Mouse (Mus musculus): ENCODE measurements around the gene Crhr1.

Crhr1 gene

DNA sequence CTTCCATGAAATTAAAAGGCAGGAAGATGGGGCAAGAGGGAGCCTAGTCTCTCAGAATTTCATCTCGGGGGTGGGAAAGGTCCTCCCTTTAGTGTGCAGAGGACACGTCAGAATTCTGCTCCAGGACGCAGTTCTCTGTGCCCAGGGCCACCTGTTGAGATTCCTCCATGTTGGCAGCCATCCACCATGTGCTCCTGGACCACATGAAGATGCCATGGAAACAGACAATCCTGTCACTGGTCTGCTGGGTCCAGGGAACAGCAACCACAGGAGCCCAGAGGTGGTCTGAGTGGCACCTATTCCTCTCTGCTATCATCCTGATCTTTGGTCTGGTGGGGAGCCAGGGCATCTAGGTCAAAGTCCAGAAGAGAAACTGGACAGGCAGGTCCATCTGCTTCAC is 6.3 kb downstream of the Crhr1 start:
- DNase-seq (ENCODE audit: low read depth, low spot score): no peak

- DNase-seq (ENCODE audit: low read depth, low spot score): no peak
Measured at GRCm38 (mm10) chr11:104144930-104145329, 12.3 kb downstream of the Crhr1 start.

DNA sequence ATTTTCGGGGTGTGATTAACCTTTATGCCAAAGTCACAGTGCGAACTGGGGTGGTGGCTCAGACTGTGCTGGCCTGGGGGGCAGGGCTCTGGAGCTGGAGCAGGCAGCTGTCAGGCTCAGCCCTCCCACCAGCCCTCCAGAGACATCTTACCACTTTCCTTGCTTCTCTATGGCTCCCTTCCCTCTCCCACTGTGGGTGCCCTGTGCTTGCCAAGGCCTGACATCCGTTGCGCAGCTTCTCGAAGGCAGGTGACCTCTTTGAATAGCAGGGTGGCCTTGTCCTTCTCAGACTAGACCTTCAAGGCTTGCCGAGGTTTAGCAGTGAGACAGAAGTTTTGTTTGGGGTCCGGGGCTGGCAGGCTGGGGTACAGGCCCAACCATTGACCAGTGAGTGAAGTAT is 16.1 kb downstream of the Crhr1 start:
- no peak for DNase-seq (ENCODE audit: low read depth, low spot score)

DNA sequence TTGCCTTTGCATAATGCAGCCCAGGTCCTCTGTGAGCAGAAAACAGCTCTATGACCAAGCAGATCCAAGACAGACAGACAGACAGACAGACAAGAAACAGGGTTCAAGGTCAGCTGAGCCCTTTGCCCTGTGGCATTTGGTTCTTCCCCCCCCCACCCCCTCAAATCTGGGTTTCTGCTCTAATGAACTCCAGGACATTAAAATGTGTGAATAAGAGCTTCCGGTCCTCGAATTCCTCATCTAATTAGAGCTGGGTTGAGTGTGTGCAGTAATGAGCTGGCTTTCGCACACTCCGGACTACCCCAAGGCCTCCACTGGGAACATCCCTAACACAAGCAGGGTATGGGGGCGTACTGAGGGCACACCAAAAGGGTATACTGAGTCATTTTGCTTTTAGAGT is 18.3 kb downstream of the Crhr1 start:
- DNase-seq (ENCODE audit: low read depth, low spot score): no peak

DNA sequence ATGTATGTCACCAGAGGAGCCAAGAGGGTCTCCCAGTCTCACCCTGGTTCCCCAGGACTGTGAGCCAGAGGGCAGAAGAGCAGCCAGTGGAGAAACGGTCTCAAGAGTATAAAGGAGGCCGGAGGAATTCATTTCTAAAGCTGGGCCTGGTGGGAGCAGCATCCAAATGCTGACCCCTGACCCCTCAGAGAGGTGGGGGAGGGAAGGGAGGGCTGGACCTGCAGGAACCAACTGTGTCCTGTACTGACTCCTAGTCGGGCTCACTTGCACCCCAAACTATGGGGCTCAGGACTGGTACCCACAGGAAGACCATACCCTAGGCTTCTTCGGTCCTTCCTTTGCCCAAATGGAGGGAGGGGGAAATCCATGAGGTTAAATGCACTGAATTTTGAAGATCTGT is 21.7 kb downstream of the Crhr1 start:
- no peak for DNase-seq (ENCODE audit: low read depth, low spot score)

DNA sequence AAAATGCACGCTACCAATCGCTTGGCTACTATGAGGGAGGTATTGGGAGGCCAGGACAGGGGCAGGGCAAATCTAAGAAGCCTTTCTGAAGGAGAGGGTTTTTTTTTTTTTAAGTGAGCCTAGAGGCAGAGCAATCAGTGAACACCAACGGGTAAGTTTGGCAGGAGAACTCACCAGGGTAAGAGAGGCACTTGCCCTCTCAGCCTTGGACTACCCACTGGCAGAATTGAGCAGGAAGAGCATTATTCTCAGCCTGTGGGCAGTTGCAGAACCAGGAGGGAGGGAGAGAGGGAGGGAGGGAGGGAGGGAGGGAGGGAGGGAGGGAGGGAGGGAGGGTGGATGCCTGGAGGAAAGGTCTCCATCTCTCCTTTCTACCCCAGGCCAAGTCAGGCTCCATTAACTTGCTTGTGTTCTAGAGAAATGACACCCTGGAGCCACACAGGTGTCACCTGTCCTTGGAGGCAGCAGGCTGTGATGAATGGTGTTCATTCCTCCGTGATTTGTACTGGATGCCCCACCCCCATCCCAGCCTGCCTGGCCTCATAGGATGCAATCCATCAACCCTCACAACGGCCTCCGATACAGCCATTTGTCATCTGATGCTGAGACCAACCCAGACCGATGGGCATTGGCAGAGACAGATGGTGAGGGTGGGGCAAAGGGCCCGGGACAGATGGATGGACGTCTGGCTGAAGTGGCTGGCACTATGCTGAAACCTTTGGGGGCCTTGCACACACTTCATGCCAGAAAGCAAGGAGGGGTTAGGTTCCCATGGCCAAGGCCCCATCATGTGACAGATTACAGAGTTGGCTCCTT is 22.4 kb downstream of the Crhr1 start:
- no peak for DNase-seq (ENCODE audit: low read depth, low spot score)

DNA sequence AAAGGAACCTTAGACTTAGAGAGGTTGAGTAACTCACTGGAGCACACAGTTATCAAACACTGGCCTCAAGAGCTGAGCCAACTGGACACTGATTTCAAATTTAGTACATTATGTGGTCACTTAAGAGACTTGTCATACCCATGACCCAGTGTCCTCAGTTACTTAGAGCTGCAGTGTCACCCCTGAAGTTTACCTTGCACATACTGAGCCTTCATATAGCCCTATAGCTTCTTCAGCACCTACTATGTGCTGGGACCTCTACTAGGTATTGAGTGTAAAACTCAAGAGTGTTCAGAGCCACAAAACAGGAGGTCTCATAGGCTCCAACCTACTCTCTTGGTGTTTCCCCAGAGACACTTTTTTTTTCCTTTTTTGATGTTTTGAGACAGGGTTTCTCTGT is 23.2 kb downstream of the Crhr1 start:
- DNase-seq (ENCODE audit: low read depth, low spot score): no peak

- DNase-seq (ENCODE audit: low read depth, low spot score): no peak
Measured at GRCm38 (mm10) chr11:104156391-104156790, 23.7 kb downstream of the Crhr1 start.

DNA sequence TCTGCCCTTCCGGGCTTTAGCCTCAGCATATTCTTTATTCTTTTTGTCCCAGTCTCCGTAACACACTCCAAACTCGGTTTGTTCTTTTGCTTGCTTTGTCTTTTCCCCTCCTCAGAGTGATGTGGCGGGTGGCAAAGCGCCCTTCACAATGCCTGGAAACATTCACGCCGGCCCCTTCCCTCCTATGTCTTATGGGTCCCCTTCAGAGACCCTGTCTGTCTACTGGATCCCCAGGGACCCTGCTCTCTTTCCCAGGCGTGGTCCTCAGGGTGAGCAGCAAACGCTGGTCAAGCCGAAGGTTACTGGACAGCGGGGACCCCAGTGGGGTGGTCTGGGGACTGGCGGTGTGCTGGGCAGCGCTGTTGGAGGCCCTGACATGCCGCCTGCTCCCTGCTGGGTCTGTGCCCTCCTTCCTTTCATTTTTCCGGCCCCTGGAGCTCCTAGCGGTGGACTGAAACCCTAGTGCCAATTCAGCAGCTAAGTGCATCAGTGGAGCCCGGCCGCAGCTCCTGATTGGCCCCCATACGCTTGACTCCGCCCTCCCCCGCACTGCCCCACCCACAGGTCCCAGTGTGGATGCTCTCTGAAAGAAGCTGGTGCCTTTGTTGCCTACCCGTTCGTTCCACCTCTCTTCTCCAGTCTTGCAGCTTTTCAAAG is 25.1 kb downstream of the Crhr1 start:
- peak; percentile 75 for DNase-seq (ENCODE audit: low read depth, low spot score)

GRCm38 (mm10) chr11:104158260-104158907 is 25.7 kb downstream of the Crhr1 start:
- no peak for DNase-seq (ENCODE audit: low read depth, low spot score)

GRCm38 (mm10) chr11:104159769-104160272 is 27.2 kb downstream of the Crhr1 start:
- no peak for DNase-seq (ENCODE audit: low read depth, low spot score)

DNA sequence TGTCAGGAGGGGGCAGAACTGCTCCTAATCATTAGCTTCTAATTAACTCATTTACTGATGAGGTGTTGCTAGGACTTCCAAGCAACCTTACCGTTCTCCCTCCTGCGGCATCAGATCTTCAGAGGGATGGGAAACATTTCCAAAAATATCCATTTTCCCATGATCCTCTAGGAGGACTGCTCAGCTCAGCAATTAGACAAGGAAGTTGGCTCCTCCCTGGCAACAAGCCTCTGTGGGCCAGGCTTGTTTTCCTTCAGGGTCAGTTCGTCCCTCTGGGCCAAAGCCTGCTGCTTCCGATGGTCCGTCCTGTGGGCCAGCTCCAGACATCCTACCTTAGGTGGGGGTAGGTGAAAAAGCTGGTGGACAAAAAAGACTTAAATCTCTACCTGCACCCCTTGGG is 28.5 kb downstream of the Crhr1 start:
- no peak for DNase-seq (ENCODE audit: low read depth, low spot score)

- no peak for DNase-seq (ENCODE audit: low read depth, low spot score)
Measured at GRCm38 (mm10) chr11:104164257-104164656, 31.6 kb downstream of the Crhr1 start.

GRCm38 (mm10) chr11:104171281-104171781 is 38.7 kb downstream of the Crhr1 start:
- DNase-seq (ENCODE audit: low read depth, low spot score): peak; percentile 71

GRCm38 (mm10) chr11:104178893-104179292 is 46.2 kb downstream of the Crhr1 start:
- DNase-seq (ENCODE audit: low read depth, low spot score): peak; percentile 28

- DNase-seq (ENCODE audit: low read depth, low spot score): no peak
Measured at GRCm38 (mm10) chr11:104179804-104180203, 47.1 kb downstream of the Crhr1 start.

DNA sequence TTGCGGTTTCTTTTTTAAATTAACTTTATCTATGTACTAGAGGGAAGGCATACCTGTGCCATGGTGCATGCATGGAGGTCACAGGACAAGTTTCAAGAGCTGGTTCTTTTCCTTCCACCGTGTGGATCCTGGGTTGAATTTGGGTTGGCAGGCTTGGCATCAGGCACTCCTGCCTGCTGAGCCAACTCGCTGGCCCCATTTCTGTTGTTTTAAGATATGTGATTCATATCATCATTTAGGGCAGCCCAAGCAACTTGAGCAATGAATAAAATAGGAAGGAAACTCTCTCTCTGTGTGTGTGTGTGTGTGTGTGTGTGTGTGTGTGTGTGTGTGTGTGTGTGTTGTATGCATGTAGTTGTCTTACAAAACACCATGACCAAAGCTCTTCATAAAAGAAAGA is 49.5 kb downstream of the Crhr1 start:
- no peak for DNase-seq (ENCODE audit: low read depth, low spot score)

GRCm38 (mm10) chr11:104186135-104186836 is 53.6 kb downstream of the Crhr1 start, which contains the start of gene Sppl2c:
Gene Sppl2c, plus strand, starts transcription at chr11:104186327.
- DNase-seq (ENCODE audit: low read depth, low spot score): no peak

GRCm38 (mm10) chr11:104186837-104187150 is 54.1 kb downstream of the Crhr1 start:
- DNase-seq (ENCODE audit: low read depth, low spot score): no peak

- no peak for DNase-seq (ENCODE audit: low read depth, low spot score)
Measured at GRCm38 (mm10) chr11:104187766-104188165, 55.1 kb downstream of the Crhr1 start.

GRCm38 (mm10) chr11:104190008-104190407 is 57.4 kb downstream of the Crhr1 start:
- no peak for DNase-seq (ENCODE audit: low read depth, low spot score)

DNA sequence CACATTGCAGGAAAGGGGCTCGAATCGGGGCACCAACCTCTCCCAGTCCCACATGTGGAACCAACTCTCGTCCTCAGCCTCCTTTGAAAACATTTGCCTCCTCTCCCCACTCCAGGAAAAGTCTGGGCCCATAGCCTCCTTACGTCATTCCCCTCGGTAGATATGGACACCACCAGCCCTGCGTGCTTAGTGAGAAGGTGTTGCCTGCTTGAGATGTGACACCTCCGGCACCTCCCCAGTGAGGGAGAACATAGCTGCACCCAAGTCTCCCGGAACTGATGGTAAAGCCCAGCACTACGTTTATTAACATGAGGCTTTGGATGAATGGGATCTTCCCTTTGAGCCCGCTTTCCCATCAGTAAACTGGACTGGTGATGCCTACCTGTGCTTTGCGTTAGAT is 62.7 kb downstream of the Crhr1 start:
- no peak for DNase-seq (ENCODE audit: low read depth, low spot score)
